Comparison of ENCODE assay signal across 8 mouse cellular contexts in genomic region chr11:75926431-75927312, GRCm38 (mm10). TPM values are rescaled to one million over a fixed set of nuclear protein-coding genes. Genes with fewer than 3 reads are reported as not detected.
A peak's percentile ranks its signal among the peaks of the same experiment; 100 is the strongest.
DNase-seq lines count a peak whose midpoint lies in the region; ATAC-seq lines count a peak whose summit lies in the region.
"Had no signal": no experiment of that assay in that cellular context is flagged by ENCODE, and none has a peak within 500 bp of the region (broad histone marks: within the 10 kb centered on the region; RNA-seq: fewer than 3 reads in every experiment).

No protein-coding gene starts in this region.

- 0 out of 2 replicates have a peak overlapping the region, but pooled peaks have one; percentile 41 for H3K9ac ChIP-seq in heart, embryonic 12.5 days

- DNase-seq in spleen, adult 12 weeks (ENCODE audit: low spot score): peak; percentile 78
- no peak for DNase-seq in spleen, adult 18-20 months
- peak; percentile 26 to 45 for DNase-seq in layer of hippocampus, postnatal 36 days
- peak; percentile 66 for DNase-seq in thymus, postnatal 4 days
- no peak for DNase-seq in left cerebral cortex, adult 11 months (ENCODE audit: low spot score)

- 47% methylated on average over 13 of the region's 13 CpGs for WGBS in heart, embryonic 12.5 days

- ATAC-seq in heart, embryonic 12.5 days (ENCODE audit: insufficient number of reproducible peaks, low FRiP score): peak; percentile 72; the same call in 1 of the 2 replicates
- ATAC-seq in monocyte, adult 5-6 weeks (replicated peaks; ENCODE audit: insufficient number of reproducible peaks, low FRiP score, low TSS enrichment, poor library complexity, severe bottlenecking): 0 out of 2 replicates have a peak, but pooled peaks have one; percentile 40

- H3K4me1 ChIP-seq in heart, embryonic 12.5 days (replicated peaks): peaks cover 48% of the 10 kb centered on the region

- peak overlapping the region; percentile 63 for H3K27ac ChIP-seq in heart, embryonic 12.5 days (ENCODE audit: poor library complexity, severe bottlenecking)
- H3K27ac ChIP-seq: macrophage had no signal

- H3K4me2 ChIP-seq in heart, embryonic 12.5 days: no peak overlapping the region

- H3K27me3 ChIP-seq in heart, embryonic 12.5 days (replicated peaks): no peaks in the 10 kb centered on the region

- H3K9me3 ChIP-seq in heart, embryonic 12.5 days (replicated peaks): no peaks in the 10 kb centered on the region

- H3K4me3 ChIP-seq in heart, embryonic 12.5 days: no peak overlapping the region

- H3K36me3 ChIP-seq in heart, embryonic 12.5 days: no peaks in the 10 kb centered on the region

RNA-seq across cellular contexts. Expression of gene Rph3al, which starts 11.6 kb away (rescaled TPM):
- polyA plus RNA-seq in heart, embryonic 12.5 days (2016; fragmentation: Nextera tagmentation; extraction: Ambion mirVana): 6.2 and 7.1 TPM in 2 replicates
- 1 to 10 TPM; 6.6 to 8.6 TPM for total RNA-seq in layer of hippocampus, postnatal 36 days (2021)
- 2.3 to 4.9 TPM (median 4.6 TPM) in 3 replicates for total RNA-seq in monocyte, adult 5-6 weeks (2017)
- polyA plus RNA-seq: macrophage had no signal

Comparison
In these comparisons a context has a peak if more than half of its experiments do, and no peak if none do; other contexts are left out.
1. DNase-seq: peak in spleen, adult 12 weeks (single experiment), layer of hippocampus, postnatal 36 days (2 of 2) and thymus, postnatal 4 days (single experiment); none in spleen, adult 18-20 months (0 of 2) and left cerebral cortex, adult 11 months (single experiment).